Mouse (Mus musculus): ENCODE results near the gene Cdadc1. TPM values are rescaled to one million over a fixed set of nuclear protein-coding genes. Genes with fewer than 3 reads are reported as not detected.
"Not testable (repeated sequence)": the region's sequence is repeated elsewhere in the genome, so short reads cannot be mapped to it uniquely, and the experiment has no call there.

Gene Cdadc1
- polyA plus RNA-seq, 1 experiment from 2014 or later = 23.5 TPM

DNA sequence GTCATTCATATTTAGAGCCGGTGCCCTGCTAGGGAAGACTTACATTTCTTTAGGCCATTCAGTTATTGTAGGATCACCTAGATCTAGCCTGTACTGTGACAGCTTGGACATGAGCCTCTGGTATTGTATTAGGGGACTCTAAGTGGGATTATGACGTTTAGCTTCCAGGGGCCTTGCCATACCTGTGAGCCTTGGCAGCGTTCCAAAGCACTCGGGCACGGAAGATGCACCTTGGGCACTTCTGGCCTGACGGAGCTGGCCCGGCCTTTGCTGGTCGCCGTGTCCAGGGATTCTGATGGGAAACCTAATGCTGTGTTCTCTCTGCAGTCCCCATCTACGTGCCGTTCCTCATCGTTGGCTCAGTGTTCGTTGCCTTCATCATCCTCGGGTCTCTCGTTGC is 31.5 kb upstream of the Cdadc1 start:
- peak overlapping the region; percentile 70; the same call in 1 of the 2 replicates for H3K4me3 ChIP-seq
- DNase-seq (ENCODE audit: extremely low spot score, low spot score) = no peak
- peaks cover 43% of the 10 kb centered on the region for H3K36me3 ChIP-seq (replicated peaks)
- peaks cover 46% of the 10 kb centered on the region for H3K27me3 ChIP-seq (ENCODE audit: poor library complexity, severe bottlenecking)
- peaks cover 66% of the 10 kb centered on the region for H3K4me1 ChIP-seq
- H3K9me3 ChIP-seq = no peaks in the 10 kb centered on the region
- 88% methylated on average over 15 of the region's 15 CpGs for WGBS
- H3K27ac ChIP-seq = no peak overlapping the region

DNA sequence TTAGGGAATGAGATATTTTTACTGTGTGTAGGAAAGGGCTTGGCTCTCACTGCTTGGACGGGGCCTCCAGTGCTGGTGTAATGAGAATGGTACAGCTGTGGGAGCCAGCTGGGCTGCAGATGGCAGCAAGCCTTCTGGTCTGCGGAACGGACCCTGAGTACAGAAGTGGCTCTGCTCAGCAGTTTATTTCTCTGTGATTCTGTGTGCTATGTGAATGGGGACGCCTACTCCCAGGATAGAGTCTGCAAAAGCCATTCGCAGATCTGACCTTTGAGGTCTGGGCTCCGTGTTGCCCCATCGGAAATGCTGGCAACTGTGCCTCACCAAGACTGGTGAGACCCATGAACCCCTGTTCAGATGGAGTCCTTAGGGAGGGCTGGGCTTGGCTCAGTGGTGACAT is 30.1 kb upstream of the Cdadc1 start:
- Histone ChIP-seq H3K27ac (peak overlapping the region; percentile 93), H3K27me3 (ENCODE audit: poor library complexity, severe bottlenecking) (peaks cover 61% of the 10 kb centered on the region), H3K4me3 (peak overlapping the region; percentile 70), H3K9me3 (no peaks in the 10 kb centered on the region), H3K36me3 (replicated peaks) (peaks cover 37% of the 10 kb centered on the region), H3K4me1 (peaks cover 58% of the 10 kb centered on the region)
- no peak for DNase-seq (ENCODE audit: extremely low spot score, low spot score)
- 13% methylated on average over 7 of the region's 7 CpGs for WGBS

DNA sequence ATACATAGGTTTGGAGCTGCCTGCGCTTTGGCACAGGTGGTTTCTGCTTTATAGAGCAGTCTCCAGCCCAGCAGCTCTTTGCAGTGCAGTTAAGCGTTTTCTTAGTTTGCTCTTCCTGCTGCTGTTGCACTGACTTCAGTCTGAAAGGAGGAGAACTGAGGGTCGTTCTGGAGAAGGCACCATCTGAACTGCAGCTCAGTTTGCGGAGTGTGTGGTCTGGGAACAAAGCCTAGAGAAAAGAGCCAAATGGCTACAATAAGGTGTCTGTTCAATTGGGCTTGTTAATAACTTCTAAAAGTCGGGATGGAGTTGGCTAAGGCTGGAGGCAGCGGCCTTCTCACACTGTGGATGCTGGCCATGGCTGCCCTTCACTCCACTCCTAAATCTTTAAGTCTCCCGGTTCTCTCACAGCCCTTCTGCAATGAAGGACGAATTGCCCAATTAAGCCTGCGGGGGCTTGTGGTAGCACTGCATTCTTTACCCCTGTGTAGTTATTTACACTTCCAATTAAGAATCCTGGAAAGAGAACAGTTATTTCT is 29.5 kb upstream of the Cdadc1 start:
- peaks cover 67% of the 10 kb centered on the region for H3K27me3 ChIP-seq (ENCODE audit: poor library complexity, severe bottlenecking)
- no peak for DNase-seq (ENCODE audit: extremely low spot score, low spot score)
- peaks cover 58% of the 10 kb centered on the region for H3K4me1 ChIP-seq
- peak overlapping the region; percentile 93 for H3K27ac ChIP-seq
- peaks cover 31% of the 10 kb centered on the region for H3K36me3 ChIP-seq (replicated peaks)
- 9% methylated on average over 9 of the region's 9 CpGs for whole genome bisulfite sequencing
- H3K9me3 ChIP-seq = no peaks in the 10 kb centered on the region
- peak overlapping the region; percentile 70 for H3K4me3 ChIP-seq

DNA sequence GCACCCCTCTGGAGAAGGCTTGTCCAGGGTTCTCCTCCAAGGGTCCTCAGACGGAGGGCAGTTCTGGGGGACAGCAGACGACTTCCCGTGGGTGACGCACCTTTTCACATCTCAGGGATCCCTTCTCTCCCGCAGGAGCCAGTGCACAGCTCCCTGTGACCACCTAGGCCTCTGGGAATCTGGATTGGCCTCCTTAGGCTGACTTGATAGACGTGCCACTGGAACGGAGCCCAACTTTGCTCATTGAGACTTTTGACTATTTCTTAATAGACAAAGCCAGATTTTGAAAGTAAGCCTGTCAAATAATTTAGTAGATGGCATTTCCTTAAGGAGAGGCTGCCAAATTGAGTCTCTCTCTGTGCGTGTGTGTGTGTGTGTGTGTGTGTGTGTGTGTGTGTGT is 29.0 kb upstream of the Cdadc1 start:
- H3K9me3 ChIP-seq = no peaks in the 10 kb centered on the region
- peaks cover 72% of the 10 kb centered on the region for H3K27me3 ChIP-seq (ENCODE audit: poor library complexity, severe bottlenecking)
- peaks cover 26% of the 10 kb centered on the region for H3K36me3 ChIP-seq (replicated peaks)
- peak overlapping the region; percentile 70 for H3K4me3 ChIP-seq
- DNase-seq (ENCODE audit: extremely low spot score, low spot score) = no peak
- H3K4me1 ChIP-seq = peaks cover 58% of the 10 kb centered on the region
- H3K27ac ChIP-seq = peak overlapping the region; percentile 93
- WGBS = 7% methylated on average over 8 of the region's 8 CpGs

DNA sequence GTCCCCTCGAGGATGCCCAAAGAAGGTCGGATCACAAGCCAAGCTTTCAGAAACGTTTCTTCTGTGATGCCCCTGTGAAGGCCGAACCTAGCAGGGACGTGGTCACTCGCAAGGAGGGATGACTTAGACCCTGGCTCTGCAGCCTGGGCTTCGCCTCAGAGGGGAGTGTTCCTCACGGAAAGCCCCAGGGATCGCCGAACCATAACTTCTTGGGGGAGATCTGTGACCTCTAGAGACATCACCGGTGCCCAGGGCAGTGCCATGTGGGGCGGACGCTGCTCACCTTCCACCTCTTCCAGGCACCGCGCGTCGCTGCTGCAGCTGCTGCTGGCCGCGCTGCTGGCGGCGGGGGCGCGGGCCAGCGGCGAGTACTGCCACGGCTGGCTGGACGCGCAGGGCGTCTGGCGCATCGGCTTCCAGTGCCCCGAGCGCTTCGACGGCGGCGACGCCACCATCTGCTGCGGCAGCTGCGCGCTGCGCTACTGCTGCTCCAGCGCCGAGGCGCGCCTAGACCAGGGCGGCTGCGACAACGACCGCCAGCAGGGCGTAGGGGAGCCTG is 28.1 kb upstream of the Cdadc1 start:
- peak; percentile 50 for DNase-seq (ENCODE audit: extremely low spot score, low spot score)
- WGBS = under 1% methylated on average over 51 of the region's 51 CpGs
- H3K27ac ChIP-seq = peak overlapping the region; percentile 93

DNA sequence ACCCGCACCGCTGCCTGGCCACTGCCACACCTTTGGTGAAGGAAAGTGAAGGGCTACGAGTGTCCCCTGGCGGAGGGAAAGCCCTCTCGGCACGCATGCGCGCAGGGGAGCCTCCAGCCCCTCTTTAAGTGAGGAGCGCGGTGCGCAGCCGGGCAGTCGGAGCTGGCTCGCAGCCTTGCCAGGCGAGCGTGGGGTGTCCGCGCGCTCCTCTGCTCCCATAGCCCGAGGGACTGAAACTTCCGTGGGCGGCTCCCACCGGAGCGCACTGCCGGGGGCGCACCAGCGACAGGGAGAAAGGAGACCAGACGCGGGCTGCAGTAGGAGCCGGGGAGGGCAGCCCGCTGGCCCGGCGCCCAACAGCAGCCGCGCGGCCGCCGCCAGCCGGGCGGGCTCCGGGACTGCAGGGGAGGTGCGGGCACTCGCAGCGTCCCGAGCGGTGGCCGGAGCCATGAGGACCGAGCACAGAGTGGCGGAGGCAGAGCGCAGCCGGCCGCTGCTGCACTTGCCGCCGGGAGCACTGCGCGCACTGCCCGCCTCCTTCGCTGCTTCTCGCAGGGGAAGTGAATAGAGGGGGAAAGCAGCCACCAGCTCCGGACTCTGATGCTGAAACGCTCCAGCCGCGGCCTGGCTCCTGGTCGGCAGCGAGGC is 27.5 kb upstream of the Cdadc1 start, which contains the start of gene Shisa2:
Gene Shisa2 (plus strand): TSS at position 151 of the 648 bp plus-strand sequence.
- no peaks in the 10 kb centered on the region for H3K9me3 ChIP-seq
- under 1% methylated on average over 65 of the region's 65 CpGs for WGBS
- H3K4me3 ChIP-seq = peak within 1 kb of the TSS; percentile 70
- peak within 1 kb of the TSS; percentile 93 for H3K27ac ChIP-seq
- H3K4me1 ChIP-seq = peaks cover 57% of the 10 kb centered on the region
- H3K27me3 ChIP-seq (ENCODE audit: poor library complexity, severe bottlenecking) = peaks cover 75% of the 10 kb centered on the region
- DNase-seq (ENCODE audit: extremely low spot score, low spot score) = peak; percentile 88
- H3K36me3 ChIP-seq (replicated peaks) = peaks cover 12% of the 10 kb centered on the region

More for the DNA sequence above, 28.1 kb upstream of the Cdadc1 start:
- Histone ChIP-seq H3K27me3 (ENCODE audit: poor library complexity, severe bottlenecking) (peaks cover 75% of the 10 kb centered on the region), H3K4me1 (peaks cover 58% of the 10 kb centered on the region), H3K9me3 (no peaks in the 10 kb centered on the region), H3K36me3 (replicated peaks) (peaks cover 18% of the 10 kb centered on the region), H3K4me3 (peak overlapping the region; percentile 70)

DNA sequence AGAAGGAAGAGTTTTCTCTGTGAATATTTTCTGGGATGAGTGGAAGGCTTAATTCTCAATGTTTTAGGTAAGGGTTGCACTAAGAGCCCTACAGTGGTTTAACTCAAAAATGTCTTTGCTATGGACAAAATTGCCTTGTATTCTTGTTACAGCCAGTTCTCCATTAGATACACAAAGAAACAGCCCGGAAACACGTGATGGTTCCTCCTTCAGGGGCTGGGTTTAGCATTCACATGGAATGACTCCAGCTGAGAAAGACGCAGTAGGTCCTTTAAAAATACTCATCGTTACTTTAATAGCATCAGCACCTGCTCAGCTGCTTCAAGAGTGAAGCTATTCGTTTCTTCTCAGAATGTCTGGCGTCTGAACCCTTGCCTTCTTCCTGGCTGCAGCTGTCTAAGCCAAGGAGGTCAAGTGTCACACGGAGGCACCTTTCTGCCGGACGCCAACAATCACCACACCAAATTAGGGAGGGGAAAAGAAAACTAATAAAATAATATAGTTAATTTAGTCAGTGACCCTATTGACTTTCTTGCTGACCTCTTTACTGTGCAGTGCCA is 26.6 kb upstream of the Cdadc1 start:
- no peak for DNase-seq (ENCODE audit: extremely low spot score, low spot score)
- 18% methylated on average over 9 of the region's 9 CpGs for WGBS
- peaks cover 48% of the 10 kb centered on the region for H3K4me1 ChIP-seq
- H3K27ac ChIP-seq = no peak overlapping the region
- no peaks in the 10 kb centered on the region for H3K9me3 ChIP-seq
- H3K36me3 ChIP-seq (replicated peaks) = peaks cover 3% of the 10 kb centered on the region
- peaks cover 67% of the 10 kb centered on the region for H3K27me3 ChIP-seq (ENCODE audit: poor library complexity, severe bottlenecking)
- H3K4me3 ChIP-seq = peak overlapping the region; percentile 70

DNA sequence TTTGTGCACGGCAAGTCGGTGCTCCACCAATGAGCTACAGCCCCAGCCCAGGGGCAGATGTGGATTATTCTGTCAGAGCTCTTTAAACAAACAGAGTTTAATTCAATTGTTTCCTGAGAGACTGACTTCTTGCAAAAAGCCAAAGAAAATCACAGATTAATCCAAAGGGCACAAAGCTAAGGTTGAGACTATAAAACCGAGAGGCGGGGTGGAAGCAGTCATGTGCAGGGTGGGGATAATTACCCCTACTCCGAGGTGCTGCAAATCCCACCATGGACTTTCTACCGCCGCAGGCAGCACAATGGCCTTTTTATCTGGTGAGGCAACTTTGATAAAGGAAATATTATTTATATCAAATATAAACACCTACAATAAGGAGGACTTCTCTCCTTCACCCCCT is 19.0 kb upstream of the Cdadc1 start:
- no peak for DNase-seq (ENCODE audit: extremely low spot score, low spot score)
- H3K27ac ChIP-seq = no peak overlapping the region
- no peaks in the 10 kb centered on the region for H3K36me3 ChIP-seq (replicated peaks)

DNA sequence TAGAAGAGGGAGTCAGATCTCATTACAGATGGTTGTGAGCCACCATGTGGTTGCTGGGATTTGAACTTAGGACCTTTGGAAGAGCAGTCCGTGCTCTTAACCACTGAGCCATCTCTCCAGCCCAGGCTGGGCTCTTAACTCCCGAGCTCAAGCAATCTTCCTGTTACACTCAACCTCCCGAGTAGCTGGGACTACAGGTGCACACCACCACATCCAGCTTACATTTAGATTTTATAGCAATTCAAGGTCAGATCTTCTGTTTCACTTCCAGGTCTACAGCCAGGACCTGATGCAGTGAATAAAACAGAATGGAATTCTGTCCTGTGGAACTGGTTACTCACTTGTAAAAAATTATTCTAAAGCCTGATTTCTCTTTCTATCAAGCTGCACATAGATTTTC is 16.4 kb upstream of the Cdadc1 start:
- DNase-seq (ENCODE audit: extremely low spot score, low spot score); H3K27ac ChIP-seq; H3K9me3 ChIP-seq; H3K4me3 ChIP-seq; H3K36me3 ChIP-seq (replicated peaks): not testable (repeated sequence)
- peaks cover 23% of the 10 kb centered on the region for H3K27me3 ChIP-seq (ENCODE audit: poor library complexity, severe bottlenecking)
- peaks cover 11% of the 10 kb centered on the region for H3K4me1 ChIP-seq
- 83% methylated on average over 3 of the region's 3 CpGs for WGBS

More for the DNA sequence above, 19.0 kb upstream of the Cdadc1 start:
- H3K9me3 ChIP-seq = no peaks in the 10 kb centered on the region
- H3K27me3 ChIP-seq (ENCODE audit: poor library complexity, severe bottlenecking) = peaks cover 27% of the 10 kb centered on the region
- 49% methylated on average over 7 of the region's 7 CpGs for WGBS
- no peak overlapping the region for H3K4me3 ChIP-seq
- H3K4me1 ChIP-seq = peaks cover 11% of the 10 kb centered on the region

DNA sequence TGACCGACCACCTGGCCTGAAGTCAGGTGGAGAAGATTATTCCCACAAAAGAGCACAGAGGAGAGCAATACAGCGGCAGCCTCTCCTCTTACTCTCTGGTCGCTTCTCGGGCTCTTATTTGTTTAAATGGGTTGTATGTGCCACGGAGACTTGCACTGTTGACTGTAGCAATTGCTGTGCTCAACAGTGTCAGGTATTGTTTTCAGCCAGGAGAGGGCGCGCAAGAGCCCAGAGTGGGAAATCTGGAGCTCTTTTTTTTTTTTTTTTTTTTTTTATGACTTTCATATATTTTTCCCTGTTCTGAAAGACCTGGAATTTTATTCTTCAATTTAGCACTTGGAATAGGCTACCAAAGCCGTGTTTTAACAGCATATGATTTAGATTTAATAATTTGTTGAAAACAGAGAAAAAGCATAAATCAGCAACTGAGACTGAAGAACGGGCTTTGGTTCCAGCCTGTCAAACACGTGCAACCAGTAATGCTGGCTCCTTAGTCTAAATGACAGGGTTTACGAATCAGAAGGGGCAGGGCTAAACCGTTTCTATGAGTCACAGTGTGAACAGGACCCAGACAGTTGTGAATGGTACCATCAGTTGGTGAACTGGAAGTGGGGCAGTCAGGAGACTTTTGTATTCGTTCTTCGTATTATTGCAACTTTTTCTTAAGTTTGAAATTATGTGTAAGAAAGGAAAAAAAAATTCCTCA is 15.3 kb upstream of the Cdadc1 start:
- peaks cover 12% of the 10 kb centered on the region for H3K4me1 ChIP-seq
- H3K9me3 ChIP-seq = no peaks in the 10 kb centered on the region
- 62% methylated on average over 14 of the region's 14 CpGs for WGBS
- no peak overlapping the region for H3K27ac ChIP-seq
- peak; percentile 57 for DNase-seq (ENCODE audit: extremely low spot score, low spot score)
- peaks cover 23% of the 10 kb centered on the region for H3K27me3 ChIP-seq (ENCODE audit: poor library complexity, severe bottlenecking)
- H3K4me3 ChIP-seq = no peak overlapping the region
- no peaks in the 10 kb centered on the region for H3K36me3 ChIP-seq (replicated peaks)

DNA sequence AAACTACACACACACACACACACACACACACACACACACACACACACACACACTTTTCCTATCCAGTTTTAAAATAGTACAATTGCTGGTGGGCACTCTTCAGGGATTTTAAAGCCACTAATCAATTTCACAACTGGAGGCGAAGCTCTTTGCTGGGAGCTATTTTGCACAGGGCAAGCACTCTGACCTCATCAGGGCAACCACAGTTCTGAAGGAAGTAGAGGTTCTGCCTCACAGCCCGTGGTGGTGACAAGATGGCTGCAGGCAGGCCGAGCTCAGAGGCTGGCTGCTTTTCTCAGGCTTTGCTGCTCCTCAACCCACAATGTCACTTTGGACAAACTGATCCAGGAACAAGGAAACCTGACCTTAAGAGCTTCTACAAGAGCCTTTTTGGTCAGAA is 9.3 kb upstream of the Cdadc1 start:
- Histone ChIP-seq H3K36me3 (replicated peaks) (no peaks in the 10 kb centered on the region), H3K27me3 (ENCODE audit: poor library complexity, severe bottlenecking) (peaks cover 12% of the 10 kb centered on the region), H3K27ac (0 out of 2 replicates have a peak overlapping the region, but pooled peaks have one; percentile 63), H3K4me1 (peaks cover 13% of the 10 kb centered on the region), H3K4me3 (no peak overlapping the region), H3K9me3 (no peaks in the 10 kb centered on the region)
- WGBS = 53% methylated on average over 3 of the region's 3 CpGs
- no peak for DNase-seq (ENCODE audit: extremely low spot score, low spot score)

DNA sequence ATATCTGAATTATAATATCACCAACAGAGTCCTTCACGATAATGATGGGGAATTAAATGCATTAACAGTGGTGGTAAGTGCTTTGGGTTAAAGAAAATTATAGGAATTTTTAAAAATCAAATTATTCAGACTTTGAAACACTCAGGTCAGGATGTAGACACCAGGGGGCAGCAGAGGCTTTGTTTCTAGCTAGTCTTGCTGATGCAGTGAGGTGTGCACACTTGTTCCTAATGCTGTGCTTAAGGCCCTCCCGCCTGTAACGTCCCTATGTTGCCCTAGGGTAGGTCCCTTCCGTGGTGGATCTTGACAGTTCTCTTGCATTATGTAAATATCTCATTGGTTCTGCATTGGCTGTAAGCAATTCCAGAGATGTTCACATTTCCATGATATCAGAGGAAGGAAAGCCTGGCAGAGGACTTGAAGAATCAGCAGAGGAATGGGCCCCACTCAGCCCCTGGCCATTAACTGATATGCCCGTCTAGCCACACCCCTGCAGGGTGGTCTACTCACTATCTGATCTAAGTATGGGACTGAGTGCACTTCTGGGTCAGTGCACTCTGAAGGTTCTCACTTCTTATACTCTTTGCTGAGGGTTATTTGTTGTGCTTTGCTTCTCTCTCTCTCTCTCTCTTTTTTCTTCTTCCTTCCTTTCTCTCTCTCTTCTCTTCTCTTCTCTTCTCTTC is 8.1 kb upstream of the Cdadc1 start:
- Histone ChIP-seq H3K27me3 (ENCODE audit: poor library complexity, severe bottlenecking) (peaks cover 12% of the 10 kb centered on the region), H3K27ac (no peak overlapping the region), H3K36me3 (replicated peaks) (no peaks in the 10 kb centered on the region), H3K9me3 (no peaks in the 10 kb centered on the region), H3K4me3 (no peak overlapping the region), H3K4me1 (peaks cover 13% of the 10 kb centered on the region)
- WGBS = 22% methylated on average over 5 of the region's 5 CpGs
- peak; percentile 68 for DNase-seq (ENCODE audit: extremely low spot score, low spot score)
